Mouse (Mus musculus): ENCODE results near the gene Ksr1. TPM values are rescaled to one million over a fixed set of nuclear protein-coding genes. Genes with fewer than 3 reads are reported as not detected.

Ksr1 gene
- polyA plus RNA-seq, 1 experiment from 2014 or later: 3.3 TPM

- Histone ChIP-seq H3K4me1 (replicated peaks; ENCODE audit: control insufficient read depth, insufficient read depth, low read length) (peaks cover 4% of the 10 kb centered on the region), H3K9ac (ENCODE audit: low read length) (no peak overlapping the region), H3K36me3 (ENCODE audit: control insufficient read depth, insufficient read depth, low read length) (no peaks in the 10 kb centered on the region), H3K4me3 (ENCODE audit: low read length) (no peak overlapping the region), H3K9me3 (ENCODE audit: control insufficient read depth, low read length) (no peaks in the 10 kb centered on the region), H3K27ac (ENCODE audit: low read length) (no peak overlapping the region), H3K27me3 (ENCODE audit: control insufficient read depth, insufficient read depth, low read depth, low read length) (no peaks in the 10 kb centered on the region), H3K4me2 (ENCODE audit: low read depth, low read length) (no peak overlapping the region)
- WGBS: 53% methylated on average over 12 of the region's 12 CpGs
- ATAC-seq (ENCODE audit: low read depth): peak; percentile 59
Observed at GRCm38 (mm10) chr11:79182881-79183280, 36.7 kb upstream of the Ksr1 start.

- Histone ChIP-seq H3K36me3 (ENCODE audit: control insufficient read depth, insufficient read depth, low read length) (no peaks in the 10 kb centered on the region), H3K27ac (ENCODE audit: low read length) (no peak overlapping the region), H3K27me3 (ENCODE audit: control insufficient read depth, insufficient read depth, low read depth, low read length) (no peaks in the 10 kb centered on the region), H3K9me3 (ENCODE audit: control insufficient read depth, low read length) (no peaks in the 10 kb centered on the region), H3K4me3 (ENCODE audit: low read length) (no peak overlapping the region), H3K4me2 (ENCODE audit: low read depth, low read length) (no peak overlapping the region), H3K4me1 (replicated peaks; ENCODE audit: control insufficient read depth, insufficient read depth, low read length) (no peaks in the 10 kb centered on the region), H3K9ac (ENCODE audit: low read length) (no peak overlapping the region)
- ATAC-seq (ENCODE audit: low read depth): no peak
- 74% methylated on average over 4 of the region's 4 CpGs for WGBS
Observed at GRCm38 (mm10) chr11:79181914-79182313, 35.7 kb upstream of the Ksr1 start.

- Histone ChIP-seq H3K4me1 (replicated peaks; ENCODE audit: control insufficient read depth, insufficient read depth, low read length) (no peaks in the 10 kb centered on the region), H3K9me3 (ENCODE audit: control insufficient read depth, low read length) (no peaks in the 10 kb centered on the region), H3K4me3 (ENCODE audit: low read length) (no peak overlapping the region), H3K4me2 (ENCODE audit: low read depth, low read length) (no peak overlapping the region), H3K36me3 (ENCODE audit: control insufficient read depth, insufficient read depth, low read length) (no peaks in the 10 kb centered on the region), H3K27me3 (ENCODE audit: control insufficient read depth, insufficient read depth, low read depth, low read length) (no peaks in the 10 kb centered on the region), H3K27ac (ENCODE audit: low read length) (no peak overlapping the region), H3K9ac (ENCODE audit: low read length) (no peak overlapping the region)
- 68% methylated on average over 3 of the region's 3 CpGs for WGBS
- ATAC-seq (ENCODE audit: low read depth): no peak
Observed at GRCm38 (mm10) chr11:79176687-79177086, 30.5 kb upstream of the Ksr1 start.

GRCm38 (mm10) chr11:79172054-79172453, 25.8 kb upstream of the Ksr1 start:
- Histone ChIP-seq H3K4me1 (replicated peaks; ENCODE audit: control insufficient read depth, insufficient read depth, low read length) (no peaks in the 10 kb centered on the region), H3K4me2 (ENCODE audit: low read depth, low read length) (no peak overlapping the region), H3K27ac (ENCODE audit: low read length) (no peak overlapping the region), H3K4me3 (ENCODE audit: low read length) (no peak overlapping the region), H3K9ac (ENCODE audit: low read length) (no peak overlapping the region), H3K36me3 (ENCODE audit: control insufficient read depth, insufficient read depth, low read length) (no peaks in the 10 kb centered on the region), H3K9me3 (ENCODE audit: control insufficient read depth, low read length) (no peaks in the 10 kb centered on the region), H3K27me3 (ENCODE audit: control insufficient read depth, insufficient read depth, low read depth, low read length) (no peaks in the 10 kb centered on the region)
- whole genome bisulfite sequencing: 75% methylated on average over 7 of the region's 7 CpGs
- ATAC-seq (ENCODE audit: low read depth): no peak

- Histone ChIP-seq H3K36me3 (ENCODE audit: control insufficient read depth, insufficient read depth, low read length) (no peaks in the 10 kb centered on the region), H3K9ac (ENCODE audit: low read length) (no peak overlapping the region), H3K9me3 (ENCODE audit: control insufficient read depth, low read length) (no peaks in the 10 kb centered on the region), H3K4me2 (ENCODE audit: low read depth, low read length) (no peak overlapping the region), H3K27me3 (ENCODE audit: control insufficient read depth, insufficient read depth, low read depth, low read length) (no peaks in the 10 kb centered on the region; the same call in 1 of the 2 replicates), H3K27ac (ENCODE audit: low read length) (no peak overlapping the region), H3K4me3 (ENCODE audit: low read length) (no peak overlapping the region), H3K4me1 (replicated peaks; ENCODE audit: control insufficient read depth, insufficient read depth, low read length) (no peaks in the 10 kb centered on the region)
- 71% methylated on average over 4 of the region's 4 CpGs for WGBS
- ATAC-seq (ENCODE audit: low read depth): no peak
Observed at GRCm38 (mm10) chr11:79166582-79167300, 20.5 kb upstream of the Ksr1 start.

GRCm38 (mm10) chr11:79161077-79161758, 15.0 kb upstream of the Ksr1 start:
- Histone ChIP-seq H3K4me1 (replicated peaks; ENCODE audit: control insufficient read depth, insufficient read depth, low read length) (no peaks in the 10 kb centered on the region), H3K27me3 (ENCODE audit: control insufficient read depth, insufficient read depth, low read depth, low read length) (no peaks in the 10 kb centered on the region; the same call in 1 of the 2 replicates), H3K9ac (ENCODE audit: low read length) (no peak overlapping the region), H3K36me3 (ENCODE audit: control insufficient read depth, insufficient read depth, low read length) (no peaks in the 10 kb centered on the region), H3K27ac (ENCODE audit: low read length) (no peak overlapping the region), H3K9me3 (ENCODE audit: control insufficient read depth, low read length) (no peaks in the 10 kb centered on the region), H3K4me3 (ENCODE audit: low read length) (no peak overlapping the region), H3K4me2 (ENCODE audit: low read depth, low read length) (no peak overlapping the region)
- ATAC-seq (ENCODE audit: low read depth): no peak
- WGBS: 77% methylated on average over 6 of the region's 6 CpGs

- no peak for ATAC-seq (ENCODE audit: low read depth)
- Histone ChIP-seq H3K9ac (ENCODE audit: low read length) (no peak overlapping the region), H3K27me3 (ENCODE audit: control insufficient read depth, insufficient read depth, low read depth, low read length) (no peaks in the 10 kb centered on the region; the same call in 1 of the 2 replicates), H3K9me3 (ENCODE audit: control insufficient read depth, low read length) (no peaks in the 10 kb centered on the region), H3K36me3 (ENCODE audit: control insufficient read depth, insufficient read depth, low read length) (no peaks in the 10 kb centered on the region), H3K4me2 (ENCODE audit: low read depth, low read length) (no peak overlapping the region), H3K4me3 (ENCODE audit: low read length) (no peak overlapping the region), H3K27ac (ENCODE audit: low read length) (no peak overlapping the region), H3K4me1 (replicated peaks; ENCODE audit: control insufficient read depth, insufficient read depth, low read length) (no peaks in the 10 kb centered on the region)
- WGBS: 82% methylated on average over 6 of the region's 6 CpGs
Observed at GRCm38 (mm10) chr11:79160127-79160526, 13.9 kb upstream of the Ksr1 start.

GRCm38 (mm10) chr11:79157729-79158128, 11.5 kb upstream of the Ksr1 start:
- H3K27ac ChIP-seq (ENCODE audit: low read length): no peak overlapping the region
- WGBS: 74% methylated on average over 4 of the region's 4 CpGs

GRCm38 (mm10) chr11:79155348-79155747, 9.1 kb upstream of the Ksr1 start:
- Histone ChIP-seq H3K4me2 (ENCODE audit: low read depth, low read length) (no peak overlapping the region), H3K27me3 (ENCODE audit: control insufficient read depth, insufficient read depth, low read depth, low read length) (no peaks in the 10 kb centered on the region), H3K9ac (ENCODE audit: low read length) (no peak overlapping the region), H3K4me1 (replicated peaks; ENCODE audit: control insufficient read depth, insufficient read depth, low read length) (no peaks in the 10 kb centered on the region), H3K4me3 (ENCODE audit: low read length) (no peak overlapping the region), H3K27ac (ENCODE audit: low read length) (no peak overlapping the region), H3K36me3 (ENCODE audit: control insufficient read depth, insufficient read depth, low read length) (no peaks in the 10 kb centered on the region), H3K9me3 (ENCODE audit: control insufficient read depth, low read length) (no peaks in the 10 kb centered on the region)
- no peak for ATAC-seq (ENCODE audit: low read depth)
- WGBS: 58% methylated on average over 6 of the region's 6 CpGs

More at GRCm38 (mm10) chr11:79157729-79158128, 11.5 kb upstream of the Ksr1 start:
- no peak overlapping the region for H3K9ac ChIP-seq (ENCODE audit: low read length)
- no peaks in the 10 kb centered on the region for H3K36me3 ChIP-seq (ENCODE audit: control insufficient read depth, insufficient read depth, low read length)
- no peaks in the 10 kb centered on the region for H3K27me3 ChIP-seq (ENCODE audit: control insufficient read depth, insufficient read depth, low read depth, low read length)
- H3K4me3 ChIP-seq (ENCODE audit: low read length): no peak overlapping the region
- no peaks in the 10 kb centered on the region for H3K4me1 ChIP-seq (replicated peaks; ENCODE audit: control insufficient read depth, insufficient read depth, low read length)
- H3K9me3 ChIP-seq (ENCODE audit: control insufficient read depth, low read length): no peaks in the 10 kb centered on the region
- ATAC-seq (ENCODE audit: low read depth): no peak
- H3K4me2 ChIP-seq (ENCODE audit: low read depth, low read length): no peak overlapping the region
